Mouse (Mus musculus): Measurements from ENCODE around the gene Carmil2. TPM values are rescaled to one million over a fixed set of nuclear protein-coding genes. Genes with fewer than 3 reads are reported as not detected.

Carmil2 gene
- total RNA-seq, 2 experiments from 2014 or later = 0.67 to 0.70 TPM

- no peak for ATAC-seq (ENCODE audit: poor library complexity, severe bottlenecking)
These were observed 33.6 kb downstream of the Carmil2 start for GRCm38 (mm10) chr8:105719637-105720036.

- ATAC-seq (ENCODE audit: poor library complexity, severe bottlenecking) = no peak
These were observed 36.8 kb downstream of the Carmil2 start for GRCm38 (mm10) chr8:105722861-105723260.

GRCm38 (mm10) chr8:105725726-105726125 lies 39.7 kb downstream of the Carmil2 start:
- ATAC-seq (ENCODE audit: poor library complexity, severe bottlenecking) = no peak

GRCm38 (mm10) chr8:105727397-105728124 lies 41.5 kb downstream of the Carmil2 start:
- peak; percentile 77 for ATAC-seq (ENCODE audit: poor library complexity, severe bottlenecking)

GRCm38 (mm10) chr8:105732186-105732585 lies 46.1 kb downstream of the Carmil2 start:
- no peak for ATAC-seq (ENCODE audit: poor library complexity, severe bottlenecking)

DNA sequence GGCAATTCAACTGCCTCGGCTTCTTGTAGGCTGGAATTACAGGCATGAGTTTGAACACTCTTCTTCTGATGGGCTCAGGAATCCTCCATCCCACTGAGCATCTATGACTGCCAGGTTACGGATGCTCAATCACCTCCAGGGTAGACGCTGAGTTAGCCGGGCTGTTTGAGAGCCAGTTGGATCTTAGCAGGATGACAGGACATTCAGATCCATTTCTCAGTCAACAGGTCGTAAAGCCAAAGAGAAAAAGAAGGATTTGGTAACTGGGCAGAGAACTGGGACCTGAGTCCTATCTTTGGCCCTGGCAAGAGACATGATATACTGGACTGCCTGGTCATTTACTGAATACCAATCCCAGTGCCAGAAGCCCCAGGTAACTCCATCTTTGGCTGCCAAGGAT lies 53.1 kb downstream of the Carmil2 start:
- ATAC-seq (ENCODE audit: poor library complexity, severe bottlenecking) = no peak

DNA sequence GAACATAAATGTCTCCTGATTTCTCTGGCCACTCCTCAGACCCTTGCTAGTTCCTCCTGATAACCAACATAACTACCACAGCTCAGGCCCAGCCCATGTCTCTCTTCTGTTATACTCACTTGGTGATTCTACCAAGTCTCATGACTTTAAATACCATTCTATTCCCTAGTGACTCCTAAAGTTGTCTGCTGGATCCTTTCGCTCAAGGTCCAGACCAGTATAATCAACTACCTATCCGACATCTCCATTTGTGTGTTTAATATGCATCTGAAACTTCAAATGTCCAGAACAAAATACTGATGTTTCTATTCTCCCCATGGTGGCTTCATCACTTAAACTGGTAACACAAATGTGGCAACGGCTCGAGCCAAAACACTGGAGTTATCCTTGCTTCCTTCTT lies 57.2 kb downstream of the Carmil2 start:
- ATAC-seq (ENCODE audit: poor library complexity, severe bottlenecking) = no peak

Other genes starting within 250 kb of the Carmil2 start
- gene Tppp3, start 214.7 kb upstream of the Carmil2 start, total RNA-seq (2015) = 2.5 and 2.9 TPM in 2 replicates
- gene Tppp3, start 214.7 kb upstream of the Carmil2 start, total RNA-seq (2017) = 6.5 and 13.4 TPM in 2 replicates
- 0.52 and 1.2 TPM in 2 replicates for gene Zdhhc1, start 189.4 kb upstream of the Carmil2 start, total RNA-seq (2015)
- gene Zdhhc1, start 189.4 kb upstream of the Carmil2 start, total RNA-seq (2017) = 0.20 and 0.92 TPM in 2 replicates
- gene Hsd11b2, start 167.5 kb upstream of the Carmil2 start, total RNA-seq (2015) = not detected in 2 replicates
- gene Hsd11b2, start 167.5 kb upstream of the Carmil2 start, total RNA-seq (2017) = not detected in 2 replicates
- 222 and 239 TPM in 2 replicates for gene Atp6v0d1, start 120.2 kb upstream of the Carmil2 start, total RNA-seq (2015)
- gene Atp6v0d1, start 120.2 kb upstream of the Carmil2 start, total RNA-seq (2017) = 86.2 and 101 TPM in 2 replicates
- gene Ripor1, start 81.0 kb upstream of the Carmil2 start, total RNA-seq (2015) = 13.5 and 16.9 TPM in 2 replicates
- 1.6 and 2.6 TPM in 2 replicates for gene Ripor1, start 81.0 kb upstream of the Carmil2 start, total RNA-seq (2017)
- 97.0 and 98.3 TPM in 2 replicates for gene Ctcf, start 49.7 kb upstream of the Carmil2 start, total RNA-seq (2015)
- gene Ctcf, start 49.7 kb upstream of the Carmil2 start, total RNA-seq (2017) = 101 and 124 TPM in 2 replicates
- gene Agrp, start 48.9 kb upstream of the Carmil2 start, total RNA-seq (2015) = not detected in 2 replicates
- not detected in 2 replicates for gene Agrp, start 48.9 kb upstream of the Carmil2 start, total RNA-seq (2017)
- gene Acd, start 14.8 kb downstream of the Carmil2 start, total RNA-seq (2015) = 20.4 and 28.0 TPM in 2 replicates
- 10.6 and 12.3 TPM in 2 replicates for gene Acd, start 14.8 kb downstream of the Carmil2 start, total RNA-seq (2017)
- 6.6 and 7.7 TPM in 2 replicates for gene Pard6a, start 14.9 kb downstream of the Carmil2 start, total RNA-seq (2015)
- gene Pard6a, start 14.9 kb downstream of the Carmil2 start, total RNA-seq (2017) = 9.1 and 22.2 TPM in 2 replicates
- not detected in 2 replicates for gene 4933405L10Rik, start 21.4 kb downstream of the Carmil2 start, total RNA-seq (2015)
- gene 4933405L10Rik, start 21.4 kb downstream of the Carmil2 start, total RNA-seq (2017) = not detected in 2 replicates
- gene Enkd1, start 21.9 kb downstream of the Carmil2 start, total RNA-seq (2015) = 5.9 and 7.5 TPM in 2 replicates
- gene Enkd1, start 21.9 kb downstream of the Carmil2 start, total RNA-seq (2017) = 5.3 and 5.6 TPM in 2 replicates
- 0.14 and 0.16 TPM in 2 replicates for gene Gfod2, start 72.4 kb downstream of the Carmil2 start, total RNA-seq (2015)
- gene Gfod2, start 72.4 kb downstream of the Carmil2 start, total RNA-seq (2017) = 0.08 TPM in 1 of 2 replicates, not detected in the other
- gene Ranbp10, start 141.1 kb downstream of the Carmil2 start, total RNA-seq (2015) = 10.2 and 10.5 TPM in 2 replicates
- gene Ranbp10, start 141.1 kb downstream of the Carmil2 start, total RNA-seq (2017) = 6.4 and 7.0 TPM in 2 replicates
- not detected in 2 replicates for gene Tsnaxip1, start 141.5 kb downstream of the Carmil2 start, total RNA-seq (2015)
- not detected in 2 replicates for gene Tsnaxip1, start 141.5 kb downstream of the Carmil2 start, total RNA-seq (2017)
- gene Cenpt, start 167.0 kb downstream of the Carmil2 start, total RNA-seq (2015) = 12.4 and 18.3 TPM in 2 replicates
- 16.7 and 25.0 TPM in 2 replicates for gene Cenpt, start 167.0 kb downstream of the Carmil2 start, total RNA-seq (2017)
- 42.8 and 48.9 TPM in 2 replicates for gene Thap11, start 168.9 kb downstream of the Carmil2 start, total RNA-seq (2015)
- gene Thap11, start 168.9 kb downstream of the Carmil2 start, total RNA-seq (2017) = 38.5 and 42.6 TPM in 2 replicates
- gene Nutf2, start 174.3 kb downstream of the Carmil2 start, total RNA-seq (2015) = 103 and 117 TPM in 2 replicates
- 40.9 and 54.5 TPM in 2 replicates for gene Nutf2, start 174.3 kb downstream of the Carmil2 start, total RNA-seq (2017)
- 12.0 and 12.2 TPM in 2 replicates for gene Edc4, start 194.6 kb downstream of the Carmil2 start, total RNA-seq (2015)
- 23.8 and 27.5 TPM in 2 replicates for gene Edc4, start 194.6 kb downstream of the Carmil2 start, total RNA-seq (2017)
- gene Nrn1l, start 207.3 kb downstream of the Carmil2 start, total RNA-seq (2015) = 0.42 TPM in 1 of 2 replicates, not detected in the other
- not detected in 2 replicates for gene Nrn1l, start 207.3 kb downstream of the Carmil2 start, total RNA-seq (2017)
- 8.6 and 9.7 TPM in 2 replicates for gene Pskh1, start 214.2 kb downstream of the Carmil2 start, total RNA-seq (2015)
- gene Pskh1, start 214.2 kb downstream of the Carmil2 start, total RNA-seq (2017) = 10.7 and 13.3 TPM in 2 replicates
- 1.3 and 2.0 TPM in 2 replicates for gene Ctrl, start 247.6 kb downstream of the Carmil2 start, total RNA-seq (2015)
- 0.55 and 1.1 TPM in 2 replicates for gene Ctrl, start 247.6 kb downstream of the Carmil2 start, total RNA-seq (2017)